Mouse (Mus musculus) megakaryocyte, embryonic 14.5 days (primary cell): ENCODE data around the gene Dusp2.

Experiments used
- FLI1 ChIP-seq: IDR thresholded peaks from 2 replicates; pipeline ENCODE4 v1.6.1; 2012; ENCODE audit warnings: low read length, inconsistent platforms, mixed read lengths
- GATA1 ChIP-seq: IDR thresholded peaks from 3 replicates; pipeline ENCODE4 v1.6.1; 2012; ENCODE audit warnings: mixed read lengths, low read length, inconsistent platforms, borderline replicate concordance

GRCm38 (mm10) chr2:127374131-127374530 is 38.2 kb downstream of the Dusp2 start:
- no peak for TF ChIP-seq GATA1
- TF ChIP-seq FLI1 = no peak
